Mouse (Mus musculus): ENCODE results near the gene Vmn1r36.
"Not testable (repeated sequence)": the region's sequence is repeated elsewhere in the genome, so short reads cannot be mapped to it uniquely, and the experiment has no call there.

Gene Vmn1r36

DNA sequence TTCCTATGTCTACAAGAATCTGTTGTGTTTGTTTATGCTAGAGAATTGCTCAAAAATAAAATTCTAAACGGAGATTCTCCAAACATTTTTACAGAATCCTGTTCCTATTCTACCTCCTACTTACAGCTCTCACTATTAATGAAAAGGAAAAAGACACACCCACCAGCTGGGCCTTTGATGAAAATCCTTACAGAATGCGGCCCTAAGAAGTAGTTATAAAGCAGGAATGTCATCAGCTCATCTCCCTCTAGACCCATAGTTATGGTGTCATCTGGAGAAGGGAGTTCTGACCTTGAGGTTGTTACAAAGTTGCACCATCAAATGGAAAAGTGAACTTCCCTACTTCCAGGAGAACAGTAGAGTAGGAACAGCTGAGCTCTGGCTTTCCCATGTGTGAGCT, at the start of gene Vmn1r36:
Gene Vmn1r36, minus strand, starts transcription at position 101 of the 400 bp plus-strand sequence.
- not testable (repeated sequence) for DNase-seq (ENCODE audit: low read depth)

DNA sequence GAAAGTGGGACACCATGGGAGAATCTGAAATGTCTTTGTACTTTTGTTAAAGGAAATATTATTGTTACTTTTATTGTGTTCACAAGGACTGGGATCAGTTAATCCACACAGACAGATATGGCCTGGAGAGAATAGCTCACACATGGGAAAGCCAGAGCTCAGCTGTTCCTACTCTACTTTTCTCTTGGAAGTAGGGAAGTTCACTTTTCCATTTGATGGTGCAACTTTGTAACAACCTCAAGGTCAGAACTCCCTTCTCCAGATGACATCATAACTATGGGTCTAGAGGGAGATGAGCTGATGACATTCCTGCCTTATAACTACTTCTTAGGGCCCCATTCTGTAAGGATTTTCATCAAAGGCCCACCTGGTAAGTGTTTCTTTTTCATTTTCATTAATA, 10.1 kb upstream of the Vmn1r36 start, which contains the start of gene Vmn1r37:
Gene Vmn1r37, plus strand, starts transcription at position 301 of the 400 bp plus-strand sequence.
- DNase-seq (ENCODE audit: low read depth) = not testable (repeated sequence)

DNA sequence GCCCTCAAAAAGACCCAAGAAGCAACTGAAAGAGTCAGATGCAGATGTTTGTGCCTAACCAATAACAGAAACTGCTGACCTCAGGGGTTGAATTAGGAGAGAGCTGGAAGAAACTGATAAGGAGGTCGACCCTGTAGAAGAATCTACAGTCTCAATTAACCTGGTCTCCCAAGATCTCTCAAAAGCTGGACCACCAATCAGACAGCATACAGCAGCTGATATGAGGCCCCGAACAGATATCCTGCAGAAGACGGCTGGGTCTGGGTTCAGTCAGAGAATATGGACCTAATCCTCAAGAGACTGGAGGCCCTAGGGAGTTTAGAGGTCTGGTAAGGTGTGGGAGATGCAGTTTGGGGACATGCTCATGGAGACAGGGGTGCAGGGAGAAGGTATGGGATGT, 5.1 kb downstream of the Vmn1r36 start:
- no peak for DNase-seq (ENCODE audit: low read depth)

DNA sequence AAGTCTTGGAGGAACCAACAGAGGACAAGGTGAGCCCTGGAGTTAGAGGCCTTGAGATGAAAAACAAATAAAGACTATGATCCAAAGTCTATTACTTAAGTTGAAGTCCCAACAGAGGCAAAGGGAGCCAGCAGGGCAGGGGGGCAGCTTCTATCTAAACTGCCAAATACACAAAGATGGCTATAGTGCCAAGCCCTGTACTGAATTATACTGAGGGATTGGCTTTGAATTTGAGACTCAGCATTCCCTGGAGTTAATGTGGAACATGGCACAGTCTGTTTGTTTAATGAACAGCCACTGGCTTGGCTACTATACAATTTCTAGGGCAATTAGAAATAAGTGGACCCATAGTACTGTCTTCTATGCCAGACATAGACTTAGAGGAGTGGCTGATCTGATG, 10.1 kb downstream of the Vmn1r36 start:
- no peak for DNase-seq (ENCODE audit: low read depth)

DNA sequence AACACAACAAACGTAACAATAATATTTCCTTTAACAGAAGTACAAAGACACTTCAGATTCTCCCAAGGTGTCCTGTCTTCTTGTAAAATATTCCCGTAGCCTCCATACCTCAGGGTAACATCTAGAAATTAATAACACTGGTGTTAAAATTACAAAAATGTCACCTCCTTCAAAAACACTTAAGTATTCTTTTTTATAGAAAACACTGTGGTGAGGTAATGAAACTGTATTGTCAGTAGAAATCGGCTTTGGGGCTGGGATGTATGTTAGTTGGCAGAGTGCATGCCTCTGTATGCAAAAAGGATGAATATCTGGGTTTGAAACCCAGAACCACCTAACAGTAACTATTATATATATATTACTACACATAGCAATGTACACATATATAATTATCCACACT, 33.2 kb downstream of the Vmn1r36 start, which contains the start of gene Vmn1r35:
Gene Vmn1r35, minus strand, starts transcription at position 101 of the 400 bp plus-strand sequence.
- DNase-seq (ENCODE audit: low read depth) = no peak
